Mouse (Mus musculus) bone marrow macrophage, adult 2 months (primary cell): Measurements from ENCODE around the gene Gm3238. TPM values are rescaled to one million over a fixed set of nuclear protein-coding genes. Genes with fewer than 3 reads are reported as not detected.
"Not testable (repeated sequence)": the region's sequence is repeated elsewhere in the genome, so short reads cannot be mapped to it uniquely, and the experiment has no call there.

Experiments
- H3K27ac ChIP-seq: 2 replicates; pipeline ENCODE4 v1.5.1; 2012; ENCODE audit warnings: low read depth, low read length; ENCODE audit not compliant: insufficient read depth
- H3K4me1 ChIP-seq: 2 replicates; pipeline ENCODE4 v1.6.1; 2012; ENCODE audit warnings: low read length; ENCODE audit not compliant: control insufficient read depth, insufficient read depth
- H3K4me3 ChIP-seq: 2 replicates; pipeline ENCODE4 v1.5.1; 2012; ENCODE audit warnings: mild to moderate bottlenecking, low read length, moderate library complexity; ENCODE audit not compliant: insufficient read depth
- CTCF ChIP-seq: IDR thresholded peaks from 2 replicates; pipeline ENCODE4 v1.5.1; 2012; ENCODE audit warnings: low read depth, mild to moderate bottlenecking, low read length, moderate library complexity
- POLR2A ChIP-seq: IDR thresholded peaks from 2 replicates; pipeline ENCODE4 v1.6.1; 2012; ENCODE audit warnings: mild to moderate bottlenecking, low read depth, low read length, borderline replicate concordance
- polyA plus RNA-seq: library from polyadenylated mRNA; stranded (reverse); fragments of >200 nt; gene quantifications from 2 replicates; pipeline ENCODE4 v1.2.4, GENCODE M21; 2012; ENCODE audit not compliant: missing spikeins, insufficient read depth, insufficient read length

The Gm3238 gene
- not detected in 2 replicates for polyA plus RNA-seq

- not testable (repeated sequence) for H3K4me1 ChIP-seq, H3K4me3 ChIP-seq, H3K27ac ChIP-seq
Observed at GRCm38 (mm10) chr10:77771225-77771624, at the start of gene Gm3238. Gene Gm3238 (minus strand): TSS chr10:77771325.

- no peak overlapping the region for H3K4me3 ChIP-seq
- H3K27ac ChIP-seq, result no peak overlapping the region
- H3K4me1 ChIP-seq, result no peaks in the 10 kb centered on the region
- TF ChIP-seq POLR2A, result no peak
- TF ChIP-seq CTCF, result no peak
Observed at GRCm38 (mm10) chr10:77819203-77819602, 48.1 kb upstream of the Gm3238 start.

- H3K4me3 ChIP-seq, result no peak overlapping the region
- no peaks in the 10 kb centered on the region for H3K4me1 ChIP-seq
- H3K27ac ChIP-seq, result no peak overlapping the region
- no peak for TF ChIP-seq POLR2A
- TF ChIP-seq CTCF, result no peak
Observed at GRCm38 (mm10) chr10:77818523-77818922, 47.4 kb upstream of the Gm3238 start.

GRCm38 (mm10) chr10:77815514-77815913 lies 44.4 kb upstream of the Gm3238 start:
- TF ChIP-seq CTCF, result peak; percentile 50; the same call in 1 of the 2 replicates
- no peak for TF ChIP-seq POLR2A
- Histone ChIP-seq H3K27ac (no peak overlapping the region), H3K4me3 (no peak overlapping the region), H3K4me1 (no peaks in the 10 kb centered on the region)

- Histone ChIP-seq H3K27ac (no peak within 1 kb of the TSS), H3K4me1 (no peaks in the 10 kb centered on the region), H3K4me3 (no peak within 1 kb of the TSS)
- TF ChIP-seq POLR2A (no peak), CTCF (no peak)
Observed at GRCm38 (mm10) chr10:77814382-77814781, 43.3 kb upstream of the Gm3238 start, which contains the start of gene Gm2696. Gene Gm2696 (plus strand): TSS chr10:77814682.

- no peaks in the 10 kb centered on the region for H3K4me1 ChIP-seq
- H3K27ac ChIP-seq, result no peak within 1 kb of the TSS
- TF ChIP-seq POLR2A, result no peak
- no peak for TF ChIP-seq CTCF
- H3K4me3 ChIP-seq, result no peak within 1 kb of the TSS
Observed at GRCm38 (mm10) chr10:77811743-77812142, 40.6 kb upstream of the Gm3238 start, which contains the start of gene Gm9507. Gene Gm9507 (minus strand): TSS chr10:77811843.

GRCm38 (mm10) chr10:77804095-77804494 lies 33.0 kb upstream of the Gm3238 start:
- H3K4me1 ChIP-seq, result no peaks in the 10 kb centered on the region
- H3K4me3 ChIP-seq, result no peak overlapping the region
- no peak overlapping the region for H3K27ac ChIP-seq
- TF ChIP-seq CTCF, result no peak
- no peak for TF ChIP-seq POLR2A

GRCm38 (mm10) chr10:77798921-77799508 lies 27.9 kb upstream of the Gm3238 start, which contains the start of gene Gm19668:
Gene Gm19668 (minus strand): TSS chr10:77799133.
- Histone ChIP-seq H3K27ac (no peak within 1 kb of the TSS), H3K4me3 (no peak within 1 kb of the TSS), H3K4me1 (no peaks in the 10 kb centered on the region)
- TF ChIP-seq POLR2A (no peak), CTCF (no peak)

GRCm38 (mm10) chr10:77798164-77798920 lies 27.2 kb upstream of the Gm3238 start:
- H3K27ac ChIP-seq, H3K4me1 ChIP-seq, H3K4me3 ChIP-seq: not testable (repeated sequence)

GRCm38 (mm10) chr10:77797677-77798076 lies 26.6 kb upstream of the Gm3238 start:
- TF ChIP-seq POLR2A (no peak), CTCF (no peak)
- H3K4me3 ChIP-seq, result no peak overlapping the region
- H3K4me1 ChIP-seq, result no peaks in the 10 kb centered on the region
- no peak overlapping the region for H3K27ac ChIP-seq
